Mouse (Mus musculus) lung, postnatal 0 days (tissue): ENCODE data around the gene Lrrc4b. TPM values are rescaled to one million over a fixed set of nuclear protein-coding genes. Genes with fewer than 3 reads are reported as not detected.

Experiments
- ATAC-seq: fragments of 200-750 bp; cut with Nextera tagmentation; 2 replicates; pipeline ENCODE4 v1.8.0; 2017; ENCODE audit warnings: moderate library complexity
- DNase-seq: peaks from one replicate; pipeline ENCODE4 v3.0.0-alpha.2; 2016; ENCODE audit warnings: low spot score
- H3K27ac ChIP-seq: fragments of 300-500 bp; sonication (generic); 2 replicates; pipeline ENCODE4 v1.5.1; 2014; ENCODE audit warnings: antibody characterized with exemption, mild to moderate bottlenecking, low read length, mixed read lengths
- H3K27me3 ChIP-seq: fragments of 300-500 bp; sonication (generic); replicated peaks from 2 replicates; pipeline ENCODE4 v1.6.1; 2014; ENCODE audit warnings: low read length, mixed read lengths; ENCODE audit not compliant: insufficient read depth
- H3K36me3 ChIP-seq: fragments of 300-500 bp; sonication (generic); 2 replicates; pipeline ENCODE4 v1.6.1; 2014; ENCODE audit warnings: low read length, mixed read lengths; ENCODE audit not compliant: insufficient read depth
- H3K4me1 ChIP-seq: fragments of 300-500 bp; sonication (generic); 2 replicates; pipeline ENCODE4 v1.6.1; 2014; ENCODE audit warnings: antibody characterized with exemption, low read depth, low read length, mixed read lengths; ENCODE audit not compliant: insufficient read depth
- H3K4me2 ChIP-seq: fragments of 300-500 bp; sonication (generic); replicated peaks from 2 replicates; pipeline ENCODE4 v1.6.1; 2014; ENCODE audit warnings: low read depth, mild to moderate bottlenecking, low read length, moderate library complexity, mixed read lengths
- H3K4me3 ChIP-seq: fragments of 300-500 bp; sonication (generic); 2 replicates; pipeline ENCODE4 v1.5.1; 2014; ENCODE audit warnings: low read depth, low read length
- H3K9ac ChIP-seq: fragments of 300-500 bp; sonication (generic); replicated peaks from 2 replicates; pipeline ENCODE4 v1.6.1; 2014; ENCODE audit warnings: low read depth, mild to moderate bottlenecking
- H3K9me3 ChIP-seq: fragments of 300-500 bp; sonication (generic); 2 replicates; pipeline ENCODE4 v1.6.1; 2016; ENCODE audit warnings: low read length, mixed read lengths
- CTCF ChIP-seq: IDR thresholded peaks from 2 replicates; pipeline ENCODE4 v1.5.1; 2016; ENCODE audit warnings: antibody characterized with exemption, mild to moderate bottlenecking
- EP300 ChIP-seq: IDR thresholded peaks from 2 replicates; pipeline ENCODE4 v1.6.1; 2016; ENCODE audit warnings: antibody characterized with exemption, mild to moderate bottlenecking, control low read depth
- WGBS: fragments of 180-500 bp; shearing (Covaris S2); extraction: QIAGEN DNeasy Blood & Tissue Kit; methylation state at CpG from one replicate; pipeline ENCODE4 v1.1.7; 2014; 5-methylcytosine and 5-hydroxymethylcytosine counted together
- polyA plus RNA-seq: library from polyadenylated mRNA; unstranded; fragments of >200 nt; fragmentation: Nextera tagmentation; extraction: Ambion mirVana; gene quantifications from 2 replicates; pipeline ENCODE4 v1.2.1, GENCODE M21; 2015

The Lrrc4b gene
- polyA plus RNA-seq, 1 experiment from 2014 or later: 0.51 TPM

GRCm38 (mm10) chr7:44441180-44441579 is 12.4 kb downstream of the Lrrc4b start:
- no peak overlapping the region for H3K4me3 ChIP-seq
- DNase-seq: no peak
- H3K27me3 ChIP-seq: peaks cover 47% of the 10 kb centered on the region
- no peak overlapping the region for H3K4me2 ChIP-seq
- no CpG with 5 or more reads among the region's 1 CpGs for WGBS
- no peak overlapping the region for H3K27ac ChIP-seq
- no peaks in the 10 kb centered on the region for H3K4me1 ChIP-seq
- no peaks in the 10 kb centered on the region for H3K36me3 ChIP-seq
- H3K9me3 ChIP-seq: no peaks in the 10 kb centered on the region
- no peak for TF ChIP-seq EP300
- TF ChIP-seq CTCF: no peak
- ATAC-seq: no peak
- H3K9ac ChIP-seq: no peak overlapping the region

- DNase-seq (peak; percentile 23), ATAC-seq (peak; percentile 37; the same call in 1 of the 2 replicates)
- under 1% methylated on average over 13 of the region's 14 CpGs for WGBS
- no peaks in the 10 kb centered on the region for H3K36me3 ChIP-seq
- H3K4me2 ChIP-seq: peak overlapping the region; percentile 41
- H3K4me1 ChIP-seq: no peaks in the 10 kb centered on the region
- H3K9ac ChIP-seq: 0 out of 2 replicates have a peak overlapping the region, but pooled peaks have one; percentile 12
- no peak overlapping the region for H3K27ac ChIP-seq
- TF ChIP-seq EP300: no peak
- no peak for TF ChIP-seq CTCF
- peaks cover 49% of the 10 kb centered on the region for H3K27me3 ChIP-seq
- H3K4me3 ChIP-seq: 0 out of 2 replicates have a peak overlapping the region, but pooled peaks have one; percentile 21
- no peaks in the 10 kb centered on the region for H3K9me3 ChIP-seq
Observed at GRCm38 (mm10) chr7:44441648-44442109, 12.9 kb downstream of the Lrrc4b start.

GRCm38 (mm10) chr7:44442407-44442821 is 13.6 kb downstream of the Lrrc4b start:
- Histone ChIP-seq H3K9ac (peak overlapping the region; percentile 12; the same call in 1 of the 2 replicates), H3K27me3 (peaks cover 49% of the 10 kb centered on the region), H3K4me2 (peak overlapping the region; percentile 41), H3K9me3 (no peaks in the 10 kb centered on the region), H3K4me3 (peak overlapping the region; percentile 21), H3K36me3 (no peaks in the 10 kb centered on the region), H3K27ac (no peak overlapping the region), H3K4me1 (no peaks in the 10 kb centered on the region)
- DNase-seq (no peak), ATAC-seq (peak; percentile 31)
- WGBS: 1% methylated on average over 12 of the region's 14 CpGs
- TF ChIP-seq EP300 (no peak), CTCF (no peak)

- no peaks in the 10 kb centered on the region for H3K4me1 ChIP-seq
- H3K27me3 ChIP-seq: peaks cover 49% of the 10 kb centered on the region
- TF ChIP-seq CTCF (peak; percentile 31), EP300 (no peak)
- no peaks in the 10 kb centered on the region for H3K9me3 ChIP-seq
- 11% methylated on average over 18 of the region's 20 CpGs for WGBS
- H3K4me2 ChIP-seq: peak overlapping the region; percentile 41
- no peak for DNase-seq
- no peak for ATAC-seq
- H3K9ac ChIP-seq: no peak overlapping the region
- no peak overlapping the region; the same call in 1 of the 2 replicates for H3K4me3 ChIP-seq
- no peaks in the 10 kb centered on the region for H3K36me3 ChIP-seq
- H3K27ac ChIP-seq: no peak overlapping the region
Observed at GRCm38 (mm10) chr7:44443268-44444173, 14.7 kb downstream of the Lrrc4b start.

DNA sequence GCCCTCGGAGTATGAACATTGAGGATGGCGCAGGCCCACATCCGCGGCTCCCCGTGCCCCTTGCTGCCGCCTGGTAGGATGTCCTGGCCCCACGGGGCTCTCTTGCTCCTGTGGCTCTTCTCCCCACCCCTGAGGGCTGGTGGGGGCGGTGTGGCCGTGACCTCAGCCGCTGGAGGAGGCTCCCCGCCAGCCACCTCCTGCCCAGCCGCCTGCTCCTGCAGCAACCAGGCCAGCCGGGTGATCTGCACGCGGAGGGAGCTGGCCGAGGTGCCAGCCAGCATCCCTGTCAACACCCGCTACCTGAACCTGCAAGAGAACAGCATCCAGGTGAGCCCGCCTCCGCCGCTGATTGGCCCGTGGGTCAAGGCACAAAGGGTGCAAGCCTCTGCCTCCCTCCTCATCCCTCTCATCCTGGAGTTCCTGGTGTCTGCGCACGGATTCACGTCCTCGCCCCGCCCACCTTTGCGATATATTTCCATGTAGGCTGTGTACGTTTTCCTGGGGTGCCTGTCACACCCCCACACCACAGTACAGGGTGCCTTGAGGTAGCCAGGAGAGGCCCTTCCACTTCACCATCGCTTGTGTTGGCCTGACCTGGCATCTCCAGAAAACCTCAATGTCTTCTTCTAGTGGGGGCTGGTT is 16.2 kb downstream of the Lrrc4b start:
- Histone ChIP-seq H3K27ac (no peak overlapping the region), H3K4me3 (no peak overlapping the region), H3K4me1 (no peaks in the 10 kb centered on the region), H3K9ac (no peak overlapping the region), H3K27me3 (peaks cover 44% of the 10 kb centered on the region), H3K9me3 (no peaks in the 10 kb centered on the region), H3K4me2 (no peak overlapping the region), H3K36me3 (no peaks in the 10 kb centered on the region)
- WGBS: 18% methylated on average over 25 of the region's 29 CpGs
- TF ChIP-seq EP300 (no peak), CTCF (no peak)
- DNase-seq (no peak), ATAC-seq (no peak)

- TF ChIP-seq CTCF (no peak), EP300 (no peak)
- no peak for DNase-seq
- no peak overlapping the region for H3K4me2 ChIP-seq
- H3K9me3 ChIP-seq: no peaks in the 10 kb centered on the region
- 19% methylated on average over 7 of the region's 7 CpGs for WGBS
- no peak overlapping the region for H3K27ac ChIP-seq
- no peak for ATAC-seq
- peaks cover 40% of the 10 kb centered on the region for H3K27me3 ChIP-seq
- no peak overlapping the region for H3K4me3 ChIP-seq
- no peak overlapping the region for H3K9ac ChIP-seq
- no peaks in the 10 kb centered on the region for H3K36me3 ChIP-seq
- no peaks in the 10 kb centered on the region for H3K4me1 ChIP-seq
Observed at GRCm38 (mm10) chr7:44445528-44445923, 16.7 kb downstream of the Lrrc4b start.
